Mouse (Mus musculus) stomach, postnatal 0 days (tissue): ENCODE measurements at regions not wholly inside any gene's neighbourhood (a gene's known extent, or its start where the extent isn't known, plus 50 kb on each side); places are given as distances from the start of the nearest gene placed in this dataset.

Experiments used
- CTCF ChIP-seq: IDR thresholded peaks from 2 replicates; pipeline ENCODE4 v1.5.1; 2016; ENCODE audit warnings: antibody characterized with exemption, low read depth, mild to moderate bottlenecking, moderate library complexity
- EP300 ChIP-seq: optimal IDR thresholded peaks from 2 replicates; pipeline ENCODE3; 2016; ENCODE audit warnings: antibody characterized with exemption

DNA sequence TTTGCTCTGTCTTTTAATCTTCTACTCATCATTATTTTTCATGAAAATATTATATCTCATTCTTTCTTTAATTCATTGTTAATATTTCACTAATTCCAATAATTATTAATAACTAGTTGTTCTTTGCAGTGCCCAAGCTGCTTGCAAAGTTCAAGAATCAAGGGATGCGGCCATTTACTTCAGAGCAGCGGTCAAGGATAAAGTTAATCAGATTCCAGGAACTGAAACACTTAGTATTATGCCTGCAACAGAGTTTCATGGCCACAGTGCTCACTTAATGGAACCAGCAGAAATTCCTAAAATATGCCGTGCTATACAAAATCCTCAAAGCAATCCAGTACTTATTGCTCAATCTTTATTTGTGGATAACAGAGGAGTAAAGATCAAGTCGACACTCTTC is 1389.7 kb upstream of the 1700008P02Rik start:
- TF ChIP-seq CTCF, result no peak
- TF ChIP-seq EP300, result no peak
